Mouse (Mus musculus) midbrain, embryonic 13.5 days (tissue): ENCODE data around the gene Brpf3. TPM values are rescaled to one million over a fixed set of nuclear protein-coding genes. Genes with fewer than 3 reads are reported as not detected.
"Not testable (repeated sequence)": the region's sequence is repeated elsewhere in the genome, so short reads cannot be mapped to it uniquely, and the experiment has no call there.

Experiments used
- ATAC-seq: fragments of 200-750 bp; cut with Nextera tagmentation; 2 replicates; pipeline ENCODE4 v1.8.0; 2017; ENCODE audit warnings: mild to moderate bottlenecking, moderate TSS enrichment, moderate library complexity
- H3K27ac ChIP-seq: fragments of 300-500 bp; sonication (generic); 2 replicates; pipeline ENCODE4 v1.5.1; 2015; ENCODE audit warnings: inconsistent platforms, mild to moderate bottlenecking, moderate library complexity
- H3K27me3 ChIP-seq: fragments of 300-500 bp; sonication (generic); 2 replicates; pipeline ENCODE4 v1.6.1; 2015; ENCODE audit warnings: mild to moderate bottlenecking, inconsistent platforms
- H3K36me3 ChIP-seq: fragments of 300-500 bp; sonication (generic); 2 replicates; pipeline ENCODE4 v1.6.1; 2015; ENCODE audit warnings: mild to moderate bottlenecking, inconsistent platforms
- H3K4me1 ChIP-seq: fragments of 300-500 bp; sonication (generic); replicated peaks from 2 replicates; pipeline ENCODE4 v1.6.1; 2015; ENCODE audit warnings: inconsistent platforms
- H3K4me2 ChIP-seq: fragments of 300-500 bp; sonication (generic); replicated peaks from 2 replicates; pipeline ENCODE4 v1.6.1; 2015; ENCODE audit warnings: moderate library complexity, mild to moderate bottlenecking, inconsistent platforms
- H3K4me3 ChIP-seq: fragments of 300-500 bp; sonication (generic); replicated peaks from 2 replicates; pipeline ENCODE4 v1.5.1; 2015; ENCODE audit warnings: mild to moderate bottlenecking, inconsistent platforms
- H3K9ac ChIP-seq: fragments of 300-500 bp; sonication (generic); replicated peaks from 2 replicates; pipeline ENCODE4 v1.6.1; 2015; ENCODE audit warnings: mild to moderate bottlenecking, inconsistent platforms
- H3K9me3 ChIP-seq: fragments of 300-500 bp; sonication (generic); 2 replicates; pipeline ENCODE4 v1.6.1; 2016; ENCODE audit warnings: mild to moderate bottlenecking, inconsistent platforms
- WGBS: fragments of 180-500 bp; shearing (Covaris S2); methylation state at CpG from one replicate; pipeline ENCODE4 v1.1.7; 2015; 5-methylcytosine and 5-hydroxymethylcytosine counted together
- polyA plus RNA-seq: library from polyadenylated mRNA; unstranded; fragments of >200 nt; fragmentation: Nextera tagmentation; extraction: Ambion mirVana; gene quantifications from 2 replicates; pipeline ENCODE4 v1.2.1, GENCODE M21; 2015

Brpf3 gene
- polyA plus RNA-seq, 1 experiment from 2014 or later, result 11.0 TPM

DNA sequence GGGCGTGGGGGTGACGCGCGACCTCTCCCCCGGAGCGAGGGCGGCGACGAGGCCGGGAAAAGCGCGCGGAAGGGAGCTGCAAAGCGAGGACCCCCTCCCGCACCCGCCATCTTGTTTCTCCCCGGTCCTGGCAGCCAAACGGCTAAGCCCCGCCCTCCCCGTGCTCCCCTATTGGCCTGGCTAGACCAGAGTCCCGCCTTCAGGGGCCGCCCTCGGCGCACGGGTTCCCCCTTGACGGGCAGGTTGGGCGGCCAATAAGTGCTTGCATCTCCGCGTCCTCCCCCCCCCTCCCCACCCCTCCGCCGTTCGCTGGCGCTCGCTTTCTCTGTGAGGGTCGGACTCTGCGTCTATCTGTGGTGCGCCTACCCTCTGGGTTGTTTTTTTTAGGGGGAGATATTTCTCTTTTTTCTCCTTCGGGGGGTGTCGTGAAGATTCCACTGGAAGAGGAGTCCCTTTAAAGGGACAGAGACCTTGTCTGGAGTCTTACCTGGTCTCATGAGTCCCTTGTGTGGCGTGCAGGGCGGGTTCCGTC is 650 bp downstream of the Brpf3 start:
- no peaks in the 10 kb centered on the region for H3K27me3 ChIP-seq
- peaks cover 9% of the 10 kb centered on the region for H3K36me3 ChIP-seq
- peaks cover 32% of the 10 kb centered on the region for H3K4me1 ChIP-seq
- H3K9ac ChIP-seq, result peak overlapping the region; percentile 98
- H3K9me3 ChIP-seq, result no peaks in the 10 kb centered on the region
- H3K27ac ChIP-seq, result peak overlapping the region; percentile 99
- H3K4me3 ChIP-seq, result peak overlapping the region; percentile 74
- WGBS, result 2% methylated on average over 38 of the region's 42 CpGs
- peak; percentile 98 for ATAC-seq
- H3K4me2 ChIP-seq, result peak overlapping the region; percentile 95

DNA sequence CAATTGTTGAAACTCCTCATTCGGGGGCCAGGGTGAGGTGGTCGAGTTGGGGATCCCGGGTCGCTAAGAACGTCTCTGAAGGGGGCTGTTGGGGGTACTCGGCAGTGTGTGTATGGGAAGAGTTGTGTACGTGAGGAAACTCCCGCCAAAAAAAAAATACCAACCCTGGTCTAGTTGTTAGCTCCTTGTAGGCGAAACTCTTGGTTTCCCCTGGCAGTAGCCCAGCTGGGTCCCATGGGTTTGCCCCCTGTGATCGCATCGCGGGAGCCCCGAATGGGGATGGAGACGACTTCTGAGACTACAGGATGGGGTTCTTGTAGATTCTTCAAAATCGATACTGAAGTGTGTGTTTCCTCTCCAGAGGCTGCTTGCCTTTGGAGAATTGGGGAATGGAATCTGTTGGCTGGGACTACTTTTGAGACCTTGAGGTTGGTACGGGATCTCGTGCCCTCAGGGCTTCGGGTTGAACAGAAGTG is 1.2 kb downstream of the Brpf3 start:
- 1% methylated on average over 18 of the region's 18 CpGs for WGBS
- peak; percentile 55 for ATAC-seq

DNA sequence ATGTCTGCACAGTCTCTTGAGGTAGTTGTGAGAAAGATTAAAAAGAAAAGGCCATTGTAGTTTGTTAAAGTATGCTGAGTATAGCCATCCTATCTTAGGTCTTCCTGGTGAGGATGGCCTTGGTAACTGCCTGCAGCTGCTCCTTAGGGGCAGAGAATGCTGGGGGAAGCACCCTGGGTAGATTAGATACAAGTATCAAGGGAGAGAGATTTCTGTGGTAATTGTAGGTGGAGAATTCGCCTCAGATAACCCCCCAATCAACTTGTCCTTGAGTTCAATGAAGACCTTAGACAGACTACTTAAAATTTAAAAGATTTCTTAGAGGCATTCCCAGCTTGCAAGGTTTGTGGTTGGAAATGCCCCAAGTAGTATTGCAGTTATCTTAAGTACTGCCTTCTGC is 2.4 kb downstream of the Brpf3 start:
- H3K27ac ChIP-seq, result no peak overlapping the region
- H3K4me3 ChIP-seq, result no peak overlapping the region
- H3K27me3 ChIP-seq, result no peaks in the 10 kb centered on the region
- no peak overlapping the region for H3K9ac ChIP-seq
- no peak for ATAC-seq
- no peaks in the 10 kb centered on the region for H3K9me3 ChIP-seq
- H3K36me3 ChIP-seq, result peaks cover 25% of the 10 kb centered on the region
- no peak overlapping the region for H3K4me2 ChIP-seq
- 85% methylated on average over 1 of the region's 1 CpGs for WGBS
- peaks cover 32% of the 10 kb centered on the region for H3K4me1 ChIP-seq

More for the DNA sequence above, 1.2 kb downstream of the Brpf3 start:
- Histone ChIP-seq H3K27me3 (no peaks in the 10 kb centered on the region), H3K9ac (peak overlapping the region; percentile 78), H3K4me2 (peak overlapping the region; percentile 92), H3K27ac (peak overlapping the region; percentile 99), H3K9me3 (no peaks in the 10 kb centered on the region), H3K4me3 (peak overlapping the region; percentile 74), H3K4me1 (peaks cover 32% of the 10 kb centered on the region), H3K36me3 (peaks cover 14% of the 10 kb centered on the region)

DNA sequence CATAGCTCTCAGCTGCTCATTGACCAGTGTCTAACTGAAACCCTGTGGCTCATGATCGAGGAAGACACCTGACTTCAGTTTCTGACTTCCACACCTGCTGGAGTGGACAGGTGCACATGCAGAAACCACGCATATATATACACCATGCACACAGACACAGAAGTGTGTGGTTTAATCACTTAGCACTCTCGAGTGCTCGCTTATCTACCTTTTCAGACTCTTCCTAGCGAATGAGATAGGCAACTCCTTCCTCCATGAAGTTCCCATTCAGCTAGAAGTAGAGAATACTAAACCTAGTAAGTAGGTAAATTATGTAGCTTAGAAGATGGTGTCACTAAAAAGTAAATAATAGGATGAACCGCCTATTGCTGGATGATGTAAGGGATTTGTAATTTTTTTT is 4.1 kb downstream of the Brpf3 start:
- ATAC-seq, result no peak
- Histone ChIP-seq H3K36me3 (peaks cover 42% of the 10 kb centered on the region), H3K4me2 (no peak overlapping the region), H3K27me3 (no peaks in the 10 kb centered on the region), H3K9me3 (no peaks in the 10 kb centered on the region), H3K4me1 (peaks cover 21% of the 10 kb centered on the region), H3K4me3 (no peak overlapping the region), H3K9ac (no peak overlapping the region), H3K27ac (no peak overlapping the region)
- 97% methylated on average over 6 of the region's 6 CpGs for WGBS

DNA sequence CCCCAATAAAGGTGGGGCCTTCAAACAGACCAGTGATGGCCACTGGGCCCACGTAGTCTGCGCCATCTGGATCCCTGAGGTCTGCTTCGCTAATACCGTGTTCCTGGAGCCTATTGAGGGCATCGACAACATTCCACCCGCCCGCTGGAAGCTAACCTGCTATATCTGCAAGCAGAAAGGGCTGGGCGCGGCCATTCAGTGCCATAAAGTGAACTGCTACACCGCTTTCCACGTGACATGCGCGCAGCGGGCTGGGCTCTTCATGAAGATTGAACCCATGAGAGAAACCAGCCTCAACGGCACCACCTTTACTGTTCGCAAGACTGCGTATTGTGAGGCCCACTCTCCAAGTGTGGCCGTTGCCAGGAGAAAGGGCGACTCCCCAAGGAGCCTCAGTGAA is 5.9 kb downstream of the Brpf3 start:
- Histone ChIP-seq H3K27me3 (no peaks in the 10 kb centered on the region), H3K27ac (no peak overlapping the region), H3K9me3 (no peaks in the 10 kb centered on the region), H3K4me1 (peaks cover 15% of the 10 kb centered on the region), H3K4me3 (no peak overlapping the region), H3K4me2 (no peak overlapping the region), H3K36me3 (peaks cover 59% of the 10 kb centered on the region), H3K9ac (no peak overlapping the region)
- 98% methylated on average over 19 of the region's 19 CpGs for WGBS
- no peak for ATAC-seq

DNA sequence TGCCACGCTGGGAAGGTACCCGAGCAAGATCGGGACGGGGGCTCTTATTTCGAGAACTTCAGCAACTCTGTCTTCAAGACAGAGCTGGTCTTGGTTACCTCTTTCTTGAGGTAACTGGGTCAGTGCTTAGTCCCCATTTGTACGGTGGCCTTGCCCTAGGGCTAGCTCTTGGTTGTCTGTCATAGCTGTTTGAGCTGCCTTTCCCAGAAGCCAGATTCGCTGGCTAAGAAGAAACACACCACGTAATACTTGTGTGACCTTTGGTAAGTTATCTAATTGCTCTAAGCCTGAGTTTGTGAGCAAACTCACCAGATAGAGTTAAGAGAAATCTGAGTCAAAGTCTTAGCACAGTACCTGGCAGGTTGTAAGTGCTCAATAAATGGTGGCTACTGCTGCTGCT is 7.8 kb downstream of the Brpf3 start:
- Histone ChIP-seq H3K36me3 (peaks cover 77% of the 10 kb centered on the region), H3K9me3 (no peaks in the 10 kb centered on the region)
- WGBS, result 97% methylated on average over 8 of the region's 8 CpGs

DNA sequence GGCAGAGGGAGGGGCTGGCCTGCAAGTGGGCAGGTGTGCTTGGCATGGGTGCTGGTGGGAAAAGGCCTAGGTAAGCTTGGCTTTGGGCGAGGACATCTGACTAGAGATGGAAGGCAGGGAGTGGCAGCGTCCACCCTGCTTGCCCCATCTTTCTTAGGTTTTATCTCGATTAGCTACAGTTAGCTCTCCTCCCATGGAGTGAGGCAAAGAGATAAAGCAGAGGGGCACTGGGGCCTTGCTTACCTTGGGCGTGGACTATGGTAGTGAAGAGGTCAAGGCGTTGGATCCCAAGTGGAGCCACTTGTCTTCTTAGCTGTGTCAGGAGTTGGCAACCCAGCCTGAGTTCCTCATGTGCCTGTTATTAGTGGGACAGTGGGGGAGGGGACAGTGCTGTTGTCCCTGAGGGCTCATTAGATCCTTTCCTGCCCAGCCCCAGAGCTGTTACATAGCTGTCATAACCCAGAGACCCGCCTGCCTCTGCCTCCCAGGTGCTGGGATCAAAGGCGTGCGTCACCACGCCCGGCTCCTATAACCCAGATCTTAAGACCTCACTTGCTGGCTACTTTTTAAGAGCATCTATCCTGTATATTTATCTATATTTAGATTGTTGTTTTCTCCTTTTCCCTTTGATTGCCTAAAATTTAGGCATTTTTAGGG is 8.4 kb downstream of the Brpf3 start:
- 98% methylated on average over 10 of the region's 10 CpGs for WGBS

More for the DNA sequence above, 7.8 kb downstream of the Brpf3 start:
- no peak overlapping the region for H3K27ac ChIP-seq
- H3K27me3 ChIP-seq, result no peaks in the 10 kb centered on the region
- H3K4me1 ChIP-seq, result no peaks in the 10 kb centered on the region
- H3K4me2 ChIP-seq, result no peak overlapping the region
- no peak for ATAC-seq
- no peak overlapping the region for H3K9ac ChIP-seq
- no peak overlapping the region for H3K4me3 ChIP-seq

DNA sequence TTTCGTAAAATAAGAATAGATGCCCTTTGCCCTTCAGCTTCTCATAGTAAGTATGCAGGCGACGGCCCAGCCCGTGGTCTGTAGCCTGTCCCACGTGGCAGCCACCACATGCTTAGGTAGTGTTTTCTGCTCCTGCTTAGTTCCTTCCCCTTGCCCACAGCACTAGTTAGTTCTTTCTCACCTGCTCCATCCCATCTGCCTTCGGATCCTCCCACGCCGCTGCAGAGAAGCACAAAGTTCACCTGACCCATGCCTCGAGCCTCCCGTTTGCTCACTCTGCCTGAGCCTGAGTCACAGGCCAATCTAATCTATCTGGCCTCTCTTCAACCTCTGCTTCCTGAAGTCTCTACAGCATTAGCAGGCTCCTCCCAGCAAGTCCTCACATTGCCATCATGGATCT is 11.5 kb downstream of the Brpf3 start:
- Histone ChIP-seq H3K27ac (no peak overlapping the region), H3K9me3 (no peaks in the 10 kb centered on the region), H3K27me3 (no peaks in the 10 kb centered on the region), H3K4me3 (no peak overlapping the region), H3K36me3 (peaks cover 94% of the 10 kb centered on the region), H3K4me1 (no peaks in the 10 kb centered on the region), H3K4me2 (no peak overlapping the region), H3K9ac (no peak overlapping the region)
- WGBS, result 97% methylated on average over 10 of the region's 10 CpGs
- ATAC-seq, result no peak

More for the DNA sequence above, 8.4 kb downstream of the Brpf3 start:
- Histone ChIP-seq H3K9me3 (no peaks in the 10 kb centered on the region), H3K4me2 (no peak overlapping the region), H3K27me3 (no peaks in the 10 kb centered on the region), H3K4me3 (no peak overlapping the region), H3K27ac (no peak overlapping the region), H3K9ac (no peak overlapping the region), H3K36me3 (peaks cover 83% of the 10 kb centered on the region), H3K4me1 (no peaks in the 10 kb centered on the region)
- no peak for ATAC-seq

DNA sequence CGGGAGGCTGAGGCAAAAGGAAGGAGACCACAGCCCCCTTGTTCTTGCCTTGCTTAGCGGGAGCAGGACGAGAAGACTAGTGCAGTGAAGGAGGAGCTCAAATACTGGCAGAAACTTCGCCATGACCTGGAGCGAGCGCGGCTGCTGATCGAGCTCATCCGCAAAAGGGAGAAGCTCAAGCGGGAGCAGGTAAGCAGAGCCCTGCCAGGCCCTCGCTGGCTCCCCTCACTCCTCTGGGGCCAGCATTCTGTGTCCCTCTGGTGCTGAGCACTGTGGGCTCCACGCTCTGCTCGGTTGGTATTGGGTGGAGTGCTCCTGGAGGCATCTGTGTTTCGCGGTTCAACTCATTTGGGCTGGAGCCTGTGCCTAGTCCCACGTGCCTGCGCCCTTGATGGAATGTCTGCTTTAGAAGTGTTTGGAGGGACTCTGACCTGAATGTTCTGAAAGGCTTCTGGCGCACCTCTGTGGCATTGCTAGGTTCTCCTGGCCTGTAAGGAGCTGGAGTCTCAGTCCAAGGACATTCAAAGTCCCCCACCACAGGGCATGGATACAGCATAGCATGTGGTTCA is 13.7 kb downstream of the Brpf3 start:
- H3K4me1 ChIP-seq, result no peaks in the 10 kb centered on the region
- H3K27ac ChIP-seq, result no peak overlapping the region
- peaks cover 95% of the 10 kb centered on the region for H3K36me3 ChIP-seq
- no peaks in the 10 kb centered on the region for H3K27me3 ChIP-seq
- 92% methylated on average over 18 of the region's 18 CpGs for WGBS
- no peaks in the 10 kb centered on the region for H3K9me3 ChIP-seq
- H3K9ac ChIP-seq, result no peak overlapping the region
- no peak for ATAC-seq
- H3K4me2 ChIP-seq, result no peak overlapping the region
- no peak overlapping the region for H3K4me3 ChIP-seq

DNA sequence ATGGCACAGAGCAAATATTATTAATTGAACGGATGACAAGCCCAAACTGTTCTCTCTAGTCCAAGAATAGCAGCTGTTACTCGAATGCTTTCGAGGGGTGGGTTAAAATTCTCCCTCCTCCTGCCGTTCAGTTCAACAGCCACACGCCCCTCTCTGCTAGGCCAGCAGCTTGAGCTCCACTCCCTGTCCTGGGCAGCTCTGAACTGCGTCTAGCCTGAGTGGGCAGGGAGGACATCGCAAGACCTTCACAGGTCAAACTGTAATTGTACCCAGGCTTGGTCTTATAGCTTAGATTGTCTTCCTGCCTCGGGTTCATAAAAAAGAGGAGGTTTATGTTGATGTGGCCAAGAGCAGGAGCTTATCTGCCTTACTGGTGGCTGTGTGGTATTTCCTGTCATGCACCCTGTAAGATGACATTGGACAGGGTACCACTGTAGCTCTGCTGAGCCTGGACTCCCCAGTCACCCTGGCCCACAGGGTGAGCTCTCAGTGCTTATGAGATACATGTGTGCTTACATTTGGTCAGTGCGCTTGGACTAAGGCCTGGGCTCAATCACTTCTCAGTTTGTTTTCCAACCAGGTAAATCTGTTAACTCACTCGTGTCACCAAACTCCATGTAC is 14.6 kb downstream of the Brpf3 start:
- 92% methylated on average over 10 of the region's 10 CpGs for WGBS
- H3K4me2 ChIP-seq, result no peak overlapping the region
- no peak overlapping the region for H3K27ac ChIP-seq
- peaks cover 93% of the 10 kb centered on the region for H3K36me3 ChIP-seq
- H3K9ac ChIP-seq, result no peak overlapping the region
- no peaks in the 10 kb centered on the region for H3K9me3 ChIP-seq
- no peak for ATAC-seq
- H3K27me3 ChIP-seq, result no peaks in the 10 kb centered on the region
- no peaks in the 10 kb centered on the region for H3K4me1 ChIP-seq
- no peak overlapping the region for H3K4me3 ChIP-seq

DNA sequence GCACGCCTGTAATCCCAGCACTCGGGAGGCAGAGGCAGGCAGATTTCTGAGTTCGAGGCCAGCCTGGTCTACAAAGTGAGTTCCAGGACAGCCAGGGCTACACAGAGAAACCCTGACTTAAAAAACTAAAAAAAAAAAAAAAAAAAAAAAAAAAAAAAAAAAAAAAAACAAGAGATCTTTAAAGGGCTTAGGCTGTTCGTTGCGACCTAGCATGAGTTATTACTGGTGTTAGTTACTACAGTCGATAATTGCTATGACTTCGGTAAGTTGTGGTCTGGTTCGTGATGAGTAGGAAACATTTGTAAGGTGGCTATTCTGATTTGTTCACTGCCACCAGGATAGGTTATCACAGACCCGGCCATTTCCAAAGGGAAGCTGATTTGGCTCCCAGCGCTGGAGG is 15.4 kb downstream of the Brpf3 start:
- not testable (repeated sequence) for H3K9ac ChIP-seq, H3K9me3 ChIP-seq, H3K4me1 ChIP-seq, H3K4me3 ChIP-seq, H3K27me3 ChIP-seq, H3K27ac ChIP-seq, H3K4me2 ChIP-seq, ATAC-seq
- peaks cover 93% of the 10 kb centered on the region for H3K36me3 ChIP-seq
- 95% methylated on average over 10 of the region's 10 CpGs for WGBS
